Mouse (Mus musculus): Measurements from ENCODE around the gene Wipf2. TPM values are rescaled to one million over a fixed set of nuclear protein-coding genes. Genes with fewer than 3 reads are reported as not detected.
"Not testable (repeated sequence)": the region's sequence is repeated elsewhere in the genome, so short reads cannot be mapped to it uniquely, and the experiment has no call there.

The Wipf2 gene
- polyA plus RNA-seq, 1 experiment from 2014 or later, result 4.2 TPM

DNA sequence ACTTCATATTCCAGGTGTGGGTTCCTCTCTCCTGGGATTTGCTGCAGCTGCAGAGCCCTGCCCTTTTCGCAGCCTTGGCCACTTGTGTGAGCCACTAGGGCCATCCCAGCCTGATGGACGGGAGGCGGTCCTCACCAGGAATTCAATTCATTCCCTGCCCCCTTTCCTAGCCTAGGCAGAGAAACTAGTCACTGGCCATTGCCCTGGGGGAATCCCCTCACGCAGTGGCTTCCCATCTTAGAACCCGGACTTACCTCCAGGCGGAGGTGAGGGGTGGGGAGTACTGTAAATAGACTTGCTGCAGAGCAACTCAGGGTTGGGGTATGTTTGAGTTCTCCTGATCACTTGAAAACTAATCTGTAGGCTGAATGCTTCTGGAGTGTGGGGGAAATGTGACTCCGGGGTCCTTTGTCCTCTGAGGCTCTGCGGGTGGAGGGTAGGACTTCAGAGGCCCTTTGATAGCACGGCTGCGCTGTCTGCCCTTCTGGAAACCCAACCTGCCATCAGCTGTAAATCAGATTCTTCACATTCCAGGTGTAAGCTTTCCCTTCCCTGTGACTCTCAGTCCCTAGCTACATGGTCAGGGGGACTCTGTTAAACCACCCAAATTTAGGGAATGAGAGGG, 39.3 kb downstream of the Wipf2 start:
- H3K27ac ChIP-seq, result no peak overlapping the region
- 5% methylated on average over 10 of the region's 10 CpGs for WGBS
- no peak overlapping the region for H3K4me3 ChIP-seq
- H3K9me3 ChIP-seq, result no peaks in the 10 kb centered on the region
- no peaks in the 10 kb centered on the region for H3K27me3 ChIP-seq (replicated peaks)
- no peak overlapping the region for H3K4me2 ChIP-seq (replicated peaks)
- no peak for ATAC-seq (ENCODE audit: low FRiP score, low read depth)
- peaks cover 8% of the 10 kb centered on the region for H3K4me1 ChIP-seq
- no peak overlapping the region for H3K9ac ChIP-seq
- peaks cover 37% of the 10 kb centered on the region for H3K36me3 ChIP-seq

DNA sequence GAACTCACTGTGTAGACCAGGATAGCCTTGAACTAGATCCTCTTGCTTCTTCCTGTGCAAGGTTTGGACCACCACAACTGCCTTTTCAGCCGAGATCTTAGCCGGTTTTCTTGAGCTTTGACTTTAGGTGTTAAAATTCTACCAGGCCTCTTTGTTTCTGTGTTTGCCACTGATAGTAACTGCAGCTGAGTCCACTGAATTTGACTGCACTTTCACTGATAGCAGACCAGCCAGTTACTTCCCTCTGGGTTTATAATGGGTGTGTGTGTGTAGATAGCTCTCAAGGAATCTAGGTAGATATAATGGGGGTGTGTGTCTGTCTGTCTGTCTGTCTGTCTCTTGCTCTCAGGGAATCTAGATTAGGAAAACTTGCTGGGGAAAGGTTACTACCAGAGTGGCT, 41.1 kb downstream of the Wipf2 start:
- Histone ChIP-seq H3K4me2 (replicated peaks) (no peak overlapping the region), H3K27ac (no peak overlapping the region), H3K4me1 (peaks cover 25% of the 10 kb centered on the region), H3K9me3 (no peaks in the 10 kb centered on the region), H3K27me3 (replicated peaks) (no peaks in the 10 kb centered on the region), H3K36me3 (peaks cover 22% of the 10 kb centered on the region), H3K9ac (no peak overlapping the region), H3K4me3 (no peak overlapping the region)
- WGBS, result 87% methylated on average over 2 of the region's 2 CpGs
- ATAC-seq (ENCODE audit: low FRiP score, low read depth), result no peak

DNA sequence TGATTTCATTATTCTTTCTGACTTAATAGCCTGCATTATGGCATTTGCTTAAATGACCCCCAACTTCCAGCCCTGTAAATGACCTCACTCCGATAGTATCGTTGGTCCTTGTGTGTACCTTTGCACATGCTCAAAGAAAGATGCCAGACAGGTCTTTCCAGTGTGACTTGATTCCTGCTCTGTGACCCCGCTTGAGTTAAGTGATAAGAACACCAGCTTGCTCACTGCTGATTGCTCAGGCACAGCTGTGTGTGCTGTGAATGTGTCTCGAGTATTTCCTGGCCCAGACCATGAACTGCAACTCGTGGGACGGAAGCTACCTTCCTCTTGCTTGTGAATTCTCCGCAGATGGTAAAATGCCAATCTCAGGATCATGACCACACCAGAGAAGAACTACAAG, 41.6 kb downstream of the Wipf2 start:
- Histone ChIP-seq H3K36me3 (peaks cover 19% of the 10 kb centered on the region), H3K9me3 (no peaks in the 10 kb centered on the region), H3K27ac (no peak overlapping the region), H3K4me2 (replicated peaks) (no peak overlapping the region), H3K4me3 (no peak overlapping the region), H3K9ac (no peak overlapping the region), H3K4me1 (peaks cover 25% of the 10 kb centered on the region), H3K27me3 (replicated peaks) (no peaks in the 10 kb centered on the region)
- 85% methylated on average over 7 of the region's 7 CpGs for WGBS
- ATAC-seq (ENCODE audit: low FRiP score, low read depth), result no peak

DNA sequence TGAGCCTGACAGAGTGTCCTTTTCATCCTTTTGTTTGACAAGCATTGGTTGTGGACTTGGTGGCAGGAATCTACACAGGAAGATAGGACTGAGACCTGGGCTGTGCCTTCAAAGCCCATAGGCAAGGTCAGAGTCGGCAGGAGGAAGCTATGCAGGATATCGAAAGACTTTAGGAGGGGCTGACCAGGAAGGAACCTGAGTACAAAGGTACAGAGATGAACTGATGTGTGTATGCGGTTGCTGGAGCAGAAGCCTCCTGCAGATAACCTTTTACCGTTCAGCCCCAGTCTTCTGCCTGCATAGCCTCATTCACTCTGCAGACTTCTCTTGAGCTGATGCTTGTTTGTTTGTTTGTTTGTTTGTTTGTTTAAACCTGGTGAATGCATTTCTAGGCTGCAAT, 42.1 kb downstream of the Wipf2 start:
- no peak overlapping the region for H3K27ac ChIP-seq
- peaks cover 25% of the 10 kb centered on the region for H3K4me1 ChIP-seq
- H3K4me3 ChIP-seq, result no peak overlapping the region
- H3K36me3 ChIP-seq, result peaks cover 19% of the 10 kb centered on the region
- WGBS, result 93% methylated on average over 4 of the region's 4 CpGs
- no peak for ATAC-seq (ENCODE audit: low FRiP score, low read depth)
- no peak overlapping the region for H3K4me2 ChIP-seq (replicated peaks)
- H3K9me3 ChIP-seq, result no peaks in the 10 kb centered on the region
- no peak overlapping the region for H3K9ac ChIP-seq
- H3K27me3 ChIP-seq (replicated peaks), result no peaks in the 10 kb centered on the region

DNA sequence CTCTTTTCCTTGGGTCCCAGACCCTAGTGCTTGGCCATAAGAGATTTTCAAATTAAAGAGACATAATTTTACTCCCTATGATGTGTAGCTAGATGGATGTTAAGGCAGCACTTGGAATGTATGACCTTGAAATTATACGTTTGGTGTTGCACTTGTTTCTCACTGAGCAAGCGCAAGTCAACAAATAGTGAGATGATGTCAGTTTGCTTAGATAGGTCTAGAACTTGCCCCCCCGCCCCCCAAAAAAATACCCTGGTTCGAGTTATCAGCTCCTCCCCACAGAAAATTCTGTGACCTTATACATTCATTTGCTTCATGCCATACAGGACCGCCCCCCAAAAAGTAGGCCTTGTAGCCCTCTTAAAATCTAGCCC, 43.6 kb downstream of the Wipf2 start:
- Histone ChIP-seq H3K4me1 (peaks cover 25% of the 10 kb centered on the region), H3K9ac (no peak overlapping the region), H3K9me3 (no peaks in the 10 kb centered on the region), H3K36me3 (peaks cover 21% of the 10 kb centered on the region), H3K4me3 (no peak overlapping the region), H3K4me2 (replicated peaks) (peak overlapping the region; percentile 94), H3K27ac (no peak overlapping the region), H3K27me3 (replicated peaks) (no peaks in the 10 kb centered on the region)
- no peak for ATAC-seq (ENCODE audit: low FRiP score, low read depth)
- 60% methylated on average over 5 of the region's 5 CpGs for WGBS

DNA sequence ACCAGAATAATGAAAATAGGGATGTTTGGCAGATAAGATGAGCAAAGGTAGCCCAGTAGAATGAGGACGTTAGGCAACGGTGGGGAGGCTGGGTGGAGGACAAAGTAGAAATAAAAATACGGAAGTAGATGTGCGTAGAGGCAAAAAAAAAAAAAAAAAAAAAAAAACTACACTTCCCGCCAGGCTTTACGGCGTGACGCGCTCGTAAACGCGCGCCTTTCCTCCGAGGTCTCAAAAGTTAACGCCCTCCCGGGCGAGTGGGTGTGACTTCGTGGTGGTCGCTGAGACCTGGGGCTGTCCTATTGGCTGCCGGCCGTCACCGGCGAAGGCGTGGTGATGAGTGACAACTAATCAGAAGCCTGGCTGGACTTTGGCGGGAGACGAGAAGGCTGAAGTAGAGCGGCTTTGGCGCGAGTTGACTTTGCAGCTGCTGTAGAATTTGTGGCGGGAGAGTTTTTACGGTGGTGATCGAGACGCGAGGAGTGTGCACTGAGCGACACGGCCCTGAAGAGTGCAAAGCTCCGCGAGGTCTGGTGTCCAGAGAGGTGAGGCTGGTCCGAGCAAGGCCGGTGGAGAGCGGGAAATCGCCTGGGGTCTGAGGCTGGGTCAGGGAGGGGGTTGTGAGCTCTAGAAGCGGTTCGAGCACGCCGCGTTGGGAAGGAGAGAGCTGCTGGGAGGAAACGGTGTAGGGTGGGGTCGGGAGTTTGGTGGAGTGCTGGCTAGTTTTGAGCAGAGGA, 44.2 kb downstream of the Wipf2 start, which contains the start of gene Cdc6:
Gene Cdc6, plus strand, starts transcription at position 365 of the 737 bp plus-strand sequence.
- Histone ChIP-seq H3K36me3 (peaks cover 23% of the 10 kb centered on the region), H3K9ac (peak within 1 kb of the TSS; percentile 59), H3K27ac (no peak within 1 kb of the TSS), H3K4me2 (replicated peaks) (peak within 1 kb of the TSS; percentile 94), H3K4me3 (peak within 1 kb of the TSS; percentile 51), H3K27me3 (replicated peaks) (no peaks in the 10 kb centered on the region), H3K9me3 (no peaks in the 10 kb centered on the region), H3K4me1 (peaks cover 21% of the 10 kb centered on the region)
- ATAC-seq (ENCODE audit: low FRiP score, low read depth), result peak; percentile 96
- under 1% methylated on average over 49 of the region's 49 CpGs for WGBS

DNA sequence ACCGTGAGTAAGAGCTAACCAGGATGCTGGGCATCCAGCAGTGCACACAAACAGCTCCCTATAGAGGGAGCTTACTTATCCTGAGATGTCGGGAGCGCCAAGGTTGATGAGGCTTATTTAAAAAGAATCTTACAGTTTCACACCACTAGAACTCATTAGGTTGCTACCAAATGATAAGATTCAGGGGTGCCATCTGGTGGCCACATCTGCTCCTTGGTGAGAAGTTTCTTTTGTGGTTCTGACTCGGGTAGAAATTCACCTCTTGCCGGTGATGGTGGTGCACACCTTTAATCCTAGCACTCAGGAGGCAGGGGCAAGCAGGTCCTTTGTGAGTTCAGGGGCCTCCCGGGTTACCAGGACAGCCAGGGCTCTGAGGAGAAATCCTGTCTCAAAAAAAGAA, 46.2 kb downstream of the Wipf2 start:
- H3K4me1 ChIP-seq, result peaks cover 17% of the 10 kb centered on the region
- H3K9ac ChIP-seq, result no peak overlapping the region
- H3K27ac ChIP-seq, result no peak overlapping the region
- H3K4me2 ChIP-seq (replicated peaks), result peak overlapping the region; percentile 94; the same call in 1 of the 2 replicates
- no peaks in the 10 kb centered on the region for H3K9me3 ChIP-seq
- no peaks in the 10 kb centered on the region for H3K27me3 ChIP-seq (replicated peaks)
- H3K36me3 ChIP-seq, result peaks cover 21% of the 10 kb centered on the region
- no peak overlapping the region for H3K4me3 ChIP-seq
- 70% methylated on average over 6 of the region's 6 CpGs for WGBS
- ATAC-seq (ENCODE audit: low FRiP score, low read depth), result no peak

DNA sequence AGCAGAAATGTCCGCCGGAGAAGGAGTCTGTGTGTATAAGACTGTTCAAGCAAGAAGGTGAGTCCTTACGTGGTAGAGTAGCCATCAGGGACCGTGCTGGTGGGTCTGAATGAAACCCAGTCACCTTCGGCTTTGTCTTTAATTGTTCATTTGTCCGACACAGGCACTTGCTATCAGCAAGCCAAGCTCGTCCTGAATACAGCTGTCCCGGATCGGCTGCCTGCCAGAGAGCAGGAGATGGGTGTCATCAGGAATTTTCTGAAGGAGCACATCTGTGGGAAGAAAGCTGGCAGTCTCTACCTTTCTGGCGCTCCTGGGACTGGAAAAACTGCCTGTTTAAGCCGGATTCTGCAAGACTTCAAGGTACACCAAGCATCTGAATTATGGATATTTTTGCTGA, 47.0 kb downstream of the Wipf2 start:
- peaks cover 17% of the 10 kb centered on the region for H3K4me1 ChIP-seq
- H3K27ac ChIP-seq, result no peak overlapping the region
- 95% methylated on average over 11 of the region's 11 CpGs for WGBS
- no peaks in the 10 kb centered on the region for H3K9me3 ChIP-seq
- H3K4me3 ChIP-seq, result no peak overlapping the region
- no peak overlapping the region for H3K9ac ChIP-seq
- ATAC-seq (ENCODE audit: low FRiP score, low read depth), result no peak
- no peaks in the 10 kb centered on the region for H3K27me3 ChIP-seq (replicated peaks)
- peaks cover 25% of the 10 kb centered on the region for H3K36me3 ChIP-seq
- no peak overlapping the region for H3K4me2 ChIP-seq (replicated peaks)

DNA sequence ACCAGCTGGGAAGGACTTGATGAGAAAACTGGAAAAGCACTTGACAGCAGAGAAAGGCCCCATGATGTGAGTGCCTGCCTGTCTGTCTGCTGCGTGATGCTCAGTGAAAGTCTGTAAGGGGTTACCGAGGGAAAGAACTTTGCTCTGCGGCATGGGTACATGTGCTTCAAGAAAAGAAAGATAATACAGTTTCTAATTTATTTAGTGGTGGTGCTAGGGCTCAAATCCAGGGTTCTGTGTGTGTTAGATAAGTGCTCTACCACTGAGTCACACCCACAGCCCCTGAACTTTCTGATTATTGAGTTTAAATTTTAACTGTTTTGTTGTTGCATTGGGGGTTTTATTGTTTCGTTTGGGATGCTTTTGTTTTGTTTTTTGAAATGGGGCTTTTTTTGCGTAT, 48.1 kb downstream of the Wipf2 start:
- no peaks in the 10 kb centered on the region for H3K9me3 ChIP-seq
- H3K36me3 ChIP-seq, result peaks cover 28% of the 10 kb centered on the region
- no peak for ATAC-seq (ENCODE audit: low FRiP score, low read depth)
- H3K4me1 ChIP-seq, result peaks cover 17% of the 10 kb centered on the region
- no peak overlapping the region for H3K4me3 ChIP-seq
- H3K4me2 ChIP-seq (replicated peaks), result no peak overlapping the region
- no peak overlapping the region for H3K9ac ChIP-seq
- 91% methylated on average over 5 of the region's 5 CpGs for WGBS
- H3K27ac ChIP-seq, result no peak overlapping the region
- H3K27me3 ChIP-seq (replicated peaks), result no peaks in the 10 kb centered on the region

DNA sequence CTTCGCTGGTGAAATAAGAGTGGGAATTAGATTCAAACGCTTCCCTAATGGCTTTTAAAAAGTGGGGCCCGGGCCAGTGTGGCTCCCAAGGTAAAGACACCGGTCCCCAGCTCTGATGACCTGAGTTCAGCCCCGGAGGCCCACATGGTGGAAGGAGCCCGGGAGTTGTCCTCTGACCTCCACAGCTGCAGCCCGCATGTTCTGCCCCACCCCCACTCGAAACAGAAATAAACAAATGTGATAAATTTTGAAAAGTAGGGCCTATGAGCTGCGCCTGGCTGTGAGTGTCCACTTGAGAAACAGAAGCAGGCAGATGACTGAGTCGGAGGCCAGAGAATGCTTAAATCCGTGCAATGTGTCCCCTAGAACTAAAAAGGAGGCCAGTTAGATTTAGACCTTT, 50.8 kb downstream of the Wipf2 start:
- ATAC-seq (ENCODE audit: low FRiP score, low read depth), result no peak
- no peaks in the 10 kb centered on the region for H3K9me3 ChIP-seq
- no peak overlapping the region for H3K27ac ChIP-seq
- peaks cover 40% of the 10 kb centered on the region for H3K36me3 ChIP-seq
- no peak overlapping the region for H3K4me3 ChIP-seq
- H3K4me1 ChIP-seq, result 0 out of 2 replicates have a peak, but pooled peaks cover 4% of the 10 kb centered on the region
- H3K9ac ChIP-seq, result no peak overlapping the region
- H3K4me2 ChIP-seq (replicated peaks), result no peak overlapping the region
- WGBS, result 79% methylated on average over 11 of the region's 11 CpGs
- H3K27me3 ChIP-seq (replicated peaks), result no peaks in the 10 kb centered on the region

DNA sequence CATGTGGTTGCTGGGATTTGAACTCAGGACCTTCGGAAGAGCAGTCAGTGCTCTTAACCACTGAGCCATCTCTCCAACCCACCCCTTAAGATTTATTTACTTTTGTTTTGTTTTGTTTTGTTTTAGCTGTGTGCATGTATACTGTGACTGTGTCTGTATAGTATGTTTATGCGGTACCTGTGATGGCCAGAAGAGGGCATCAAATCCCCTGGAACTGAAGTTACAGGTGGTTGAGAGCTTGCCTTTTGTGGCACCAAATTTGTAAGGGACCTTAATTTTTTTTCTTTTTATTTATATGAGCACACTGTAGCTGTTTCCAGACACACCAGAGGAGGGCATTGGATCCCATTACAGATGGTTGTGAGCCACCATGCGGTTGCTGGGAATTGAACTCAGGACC, 52.9 kb downstream of the Wipf2 start:
- H3K4me2 ChIP-seq (replicated peaks); H3K27me3 ChIP-seq (replicated peaks); H3K9me3 ChIP-seq; ATAC-seq (ENCODE audit: low FRiP score, low read depth); H3K4me3 ChIP-seq; H3K9ac ChIP-seq; H3K27ac ChIP-seq; H3K4me1 ChIP-seq: not testable (repeated sequence)
- WGBS, result 94% methylated on average over 3 of the region's 3 CpGs
- peaks cover 32% of the 10 kb centered on the region for H3K36me3 ChIP-seq

DNA sequence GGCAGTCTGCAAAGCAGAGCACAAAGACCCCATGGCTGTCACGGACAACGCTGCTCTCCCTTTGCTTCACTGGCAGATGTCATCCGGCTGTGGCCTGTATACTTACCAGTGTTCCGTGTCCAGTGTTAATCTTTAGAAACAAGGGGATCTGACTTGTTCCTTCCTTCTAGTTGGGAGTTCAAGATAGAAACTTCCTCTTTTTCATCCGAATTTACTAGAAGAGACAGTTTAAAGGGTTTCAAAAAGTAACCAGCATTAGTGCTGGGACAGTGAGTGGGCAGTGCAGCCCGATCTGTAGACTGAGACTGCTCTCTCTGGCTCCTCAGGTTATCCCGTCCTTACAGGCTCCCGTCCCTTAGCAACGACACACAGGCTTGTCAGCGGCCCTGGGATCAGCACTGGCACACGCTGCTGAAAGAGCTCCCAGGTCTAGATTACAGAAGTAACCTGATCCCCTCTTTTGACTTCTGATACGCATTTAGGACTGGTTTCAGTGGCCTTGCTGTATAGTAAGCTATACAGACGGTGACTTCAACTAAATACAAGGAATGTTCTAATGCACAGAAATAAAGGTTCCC, 54.1 kb downstream of the Wipf2 start:
- Histone ChIP-seq H3K9ac (no peak overlapping the region), H3K4me1 (peaks cover 7% of the 10 kb centered on the region), H3K27ac (no peak overlapping the region), H3K36me3 (peaks cover 25% of the 10 kb centered on the region), H3K27me3 (replicated peaks) (no peaks in the 10 kb centered on the region), H3K4me2 (replicated peaks) (no peak overlapping the region), H3K4me3 (no peak overlapping the region), H3K9me3 (no peaks in the 10 kb centered on the region)
- 75% methylated on average over 13 of the region's 13 CpGs for WGBS
- no peak for ATAC-seq (ENCODE audit: low FRiP score, low read depth)

All from neural tube, embryonic 12.5 days (tissue).